ENCODE assay signal across 9 mouse cellular contexts in the genomic region with DNA sequence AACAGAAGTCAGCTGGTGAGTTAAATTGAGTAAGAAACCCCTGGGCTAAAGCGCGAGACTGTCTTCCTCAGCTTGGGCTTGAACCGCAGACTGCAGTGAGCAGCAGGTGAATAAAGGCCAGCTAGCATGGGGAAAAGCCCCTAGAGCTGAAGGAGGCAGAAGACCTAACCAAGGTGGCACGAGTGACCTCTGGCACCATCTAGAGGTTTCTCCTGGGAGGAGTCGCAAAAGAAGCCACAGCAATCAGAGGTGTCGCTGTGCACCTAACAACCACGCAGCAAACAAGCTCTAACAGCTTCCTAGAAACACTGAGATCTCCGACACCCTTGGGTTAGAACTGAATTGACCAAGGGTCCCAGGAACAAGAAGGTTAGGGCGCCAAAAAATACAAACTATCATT.
A peak's percentile ranks its signal among the peaks of the same experiment; 100 is the strongest.
DNase-seq lines count a peak whose midpoint lies in the region; ATAC-seq and TF ChIP-seq lines count a peak whose summit lies in the region.
"Had no signal": no experiment of that assay in that cellular context is flagged by ENCODE, and none has a peak within 500 bp of the region (broad histone marks: within the 10 kb centered on the region; RNA-seq: fewer than 3 reads in every experiment).

No protein-coding gene starts in this region.

- no peak overlapping the region for H3K9ac ChIP-seq in hindbrain, embryonic 16.5 days (ENCODE audit: low read depth, low read length)
- H3K9ac ChIP-seq in stomach, postnatal 0 days (ENCODE audit: low read length) = no peak overlapping the region
- H3K9ac ChIP-seq: lung, embryonic 15.5 days had no signal

- TF ChIP-seq EP300 in stomach, postnatal 0 days (optimal IDR thresholded peaks at IDR 0.05) = no peak

- TF ChIP-seq CTCF in left cerebral cortex, adult 2 months (IDR thresholded peaks at IDR 0.05) = peak; percentile 66
- TF ChIP-seq CTCF in stomach, postnatal 0 days (IDR thresholded peaks at IDR 0.05; ENCODE audit: low read depth) = peak; percentile 70

- no peaks in the 10 kb centered on the region for H3K9me3 ChIP-seq in hindbrain, embryonic 16.5 days (ENCODE audit: control insufficient read depth, low read length)
- no peaks in the 10 kb centered on the region for H3K9me3 ChIP-seq in stomach, postnatal 0 days (ENCODE audit: control insufficient read depth, low read length)
- H3K9me3 ChIP-seq: lung, embryonic 15.5 days had no signal

- H3K27me3 ChIP-seq in hindbrain, embryonic 16.5 days (replicated peaks; ENCODE audit: control insufficient read depth, insufficient read depth, low read length) = no peaks in the 10 kb centered on the region
- H3K27me3 ChIP-seq in stomach, postnatal 0 days (ENCODE audit: control insufficient read depth, insufficient read depth, low read length) = no peaks in the 10 kb centered on the region
- H3K27me3 ChIP-seq: lung, embryonic 15.5 days had no signal

- H3K36me3 ChIP-seq in hindbrain, embryonic 16.5 days (ENCODE audit: control insufficient read depth, insufficient read depth, low read length) = no peaks in the 10 kb centered on the region
- no peaks in the 10 kb centered on the region for H3K36me3 ChIP-seq in stomach, postnatal 0 days (ENCODE audit: control insufficient read depth, insufficient read depth, low read length)
- H3K36me3 ChIP-seq: lung, embryonic 15.5 days had no signal

- peak; percentile 52 for ATAC-seq in hindbrain, embryonic 16.5 days
- peak; percentile 89 for ATAC-seq in megakaryocyte-erythroid progenitor cell, adult 5-6 weeks (replicated peaks; ENCODE audit: low FRiP score, low TSS enrichment, poor library complexity, severe bottlenecking)
- no peak for ATAC-seq in stomach, postnatal 0 days (ENCODE audit: low FRiP score, low TSS enrichment)

- no peaks in the 10 kb centered on the region for H3K4me1 ChIP-seq in hindbrain, embryonic 16.5 days (ENCODE audit: control insufficient read depth, insufficient read depth, low read depth, low read length)
- no peaks in the 10 kb centered on the region for H3K4me1 ChIP-seq in stomach, postnatal 0 days (replicated peaks; ENCODE audit: control insufficient read depth, insufficient read depth)
- H3K4me1 ChIP-seq: lung, embryonic 15.5 days had no signal

- WGBS in hindbrain, embryonic 16.5 days = 29% methylated on average over 9 of the region's 9 CpGs
- WGBS in stomach, postnatal 0 days = 44% methylated on average over 9 of the region's 9 CpGs

- H3K27ac ChIP-seq in left cerebral cortex, adult 2 months = no peak overlapping the region
- no peak overlapping the region for H3K27ac ChIP-seq in hindbrain, embryonic 16.5 days (ENCODE audit: low read depth, low read length)
- no peak overlapping the region for H3K27ac ChIP-seq in stomach, postnatal 0 days (replicated peaks)
- H3K27ac ChIP-seq: lung, embryonic 15.5 days had no signal

- DNase-seq in left cerebral cortex, adult 2 months (ENCODE audit: extremely low spot score in 1 of 2, low spot score in 2 of 2) = peak; percentile 34 to 41
- no peak for DNase-seq in left cerebral cortex, postnatal 10 days (ENCODE audit: extremely low spot score in 1 of 2, low spot score in 2 of 2)
- peak; percentile 32 to 33 for DNase-seq in adrenal gland, postnatal 36 days
- DNase-seq in embryo, embryonic 9.5 days (ENCODE audit: extremely low spot score) = peak; percentile 51
- DNase-seq in stomach, postnatal 0 days (ENCODE audit: low spot score) = peak; percentile 43
- no peak for DNase-seq in gastrocnemius, postnatal 4 days (ENCODE audit: low spot score in 2 of 2)

- H3K4me2 ChIP-seq in hindbrain, embryonic 16.5 days (ENCODE audit: low read length) = no peak overlapping the region
- H3K4me2 ChIP-seq in stomach, postnatal 0 days (replicated peaks; ENCODE audit: low read depth) = no peak overlapping the region
- H3K4me2 ChIP-seq: lung, embryonic 15.5 days had no signal

- intact Hi-C loops in left cerebral cortex, adult 2 months (cut with DNase I) = loop anchor here (5.0 kb wide), 2 partner anchors 277 to 372 kb away; a partner anchor contains a TSS
- intact Hi-C loops in left cerebral cortex, postnatal 10 days (cut with DNase I) = no loop called here

- H3K4me3 ChIP-seq in left cerebral cortex, adult 2 months = no peak overlapping the region
- no peak overlapping the region for H3K4me3 ChIP-seq in hindbrain, embryonic 16.5 days (ENCODE audit: low read length)
- H3K4me3 ChIP-seq in stomach, postnatal 0 days (ENCODE audit: low read depth, low read length) = no peak overlapping the region
- H3K4me3 ChIP-seq: lung, embryonic 15.5 days had no signal

Comparison
In these comparisons a context has a peak if more than half of its experiments do, and no peak if none do; other contexts are left out.
1. DNase-seq: peak in left cerebral cortex, adult 2 months (2 of 2), adrenal gland, postnatal 36 days (2 of 2), embryo, embryonic 9.5 days (single experiment) and stomach, postnatal 0 days (single experiment); none in left cerebral cortex, postnatal 10 days (0 of 2) and gastrocnemius, postnatal 4 days (0 of 2).